8 mouse cellular contexts compared by ENCODE assay signal in the genomic region with DNA sequence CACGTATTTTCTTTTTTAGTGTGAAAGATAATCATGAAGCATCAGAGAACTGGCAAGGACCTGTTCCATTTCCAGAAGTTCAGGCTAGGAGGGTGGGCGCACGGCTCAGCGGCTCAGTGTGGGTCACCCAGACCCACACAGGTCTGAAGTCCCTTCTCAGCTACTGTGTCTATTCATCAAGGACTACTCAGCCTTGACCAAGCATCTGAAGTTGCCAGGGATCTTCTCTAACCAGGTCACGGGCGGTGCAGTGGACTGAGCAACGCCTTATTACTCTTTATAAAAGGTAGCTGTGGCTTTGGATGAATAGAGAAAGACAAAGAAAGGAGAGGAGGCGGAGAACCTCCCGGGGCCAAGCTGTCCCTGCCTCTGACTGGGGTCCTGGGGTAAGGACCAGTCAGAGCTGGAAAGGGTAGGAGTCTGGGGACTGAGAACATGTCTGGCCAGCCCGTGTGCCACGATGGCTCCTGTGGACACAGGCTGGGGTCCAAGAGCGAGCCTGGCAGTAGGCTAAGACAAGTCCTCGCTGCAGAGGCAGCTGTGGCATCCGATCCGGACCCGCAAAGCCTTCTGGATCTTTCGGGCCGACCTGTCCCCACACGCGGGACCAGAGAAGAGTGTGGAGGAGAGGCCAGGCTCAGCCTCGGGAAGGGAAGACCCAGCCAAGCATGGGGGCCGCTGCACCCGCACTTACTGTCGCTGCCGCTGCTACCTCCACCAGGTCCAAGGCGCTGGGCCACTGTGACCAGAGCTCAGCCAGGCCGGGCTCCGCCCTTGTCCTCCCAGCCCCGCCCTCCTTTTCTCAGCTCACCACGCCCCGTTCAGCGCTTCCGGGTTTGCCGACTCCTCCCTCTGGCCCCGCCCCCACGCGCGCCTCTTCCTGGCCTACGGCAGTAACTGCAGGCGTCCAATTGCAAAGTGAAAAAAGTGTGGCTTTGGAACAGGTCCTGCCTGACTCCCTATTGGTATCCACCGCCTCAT. TPM values are rescaled to one million over a fixed set of nuclear protein-coding genes. Genes with fewer than 3 reads are reported as not detected.
DNase-seq lines count a peak whose midpoint lies in the region; ATAC-seq lines count a peak whose summit lies in the region.

Slc29a3 (minus strand) TSS at position 755 of the 981 bp plus-strand sequence.

- WGBS in lung, embryonic 16.5 days: 9% methylated on average over 39 of the region's 41 CpGs

- peak within 1 kb of the TSS; percentile 73 for H3K4me3 ChIP-seq in lung, embryonic 16.5 days (ENCODE audit: low read length)

- peak; percentile 96 to 97 for ATAC-seq in hematopoietic stem cell, adult 5-6 weeks (replicated peaks in 1 of 2; ENCODE audit: insufficient read depth in 1 of 2, low FRiP score in 2 of 2, low TSS enrichment in 1 of 2, low read depth in 1 of 2, poor library complexity in 2 of 2, severe bottlenecking in 2 of 2)
- peak; percentile 98 for ATAC-seq in lung, embryonic 16.5 days (ENCODE audit: low read depth)

- DNase-seq in MEL-GATA-1-ER (ENCODE audit: extremely low read depth, low read depth): peak; percentile 65
- DNase-seq in cerebellum, adult 8-10 months: peak; percentile 89
- peak; percentile 94 for DNase-seq in forelimb bud, embryonic 11.5 days (ENCODE audit: low read depth, low spot score)
- DNase-seq in layer of hippocampus, adult 9-10 months (ENCODE audit: low spot score): peak; percentile 85
- DNase-seq in ovary, postnatal 10 days (ENCODE audit: low spot score): peak; percentile 91
- DNase-seq in thymus, postnatal 10 days (ENCODE audit: low spot score in 2 of 2): peak; percentile 92 to 99

- H3K4me1 ChIP-seq in lung, embryonic 16.5 days (replicated peaks; ENCODE audit: control insufficient read depth, insufficient read depth, low read length): peaks cover 6% of the 10 kb centered on the region

- peak within 1 kb of the TSS; percentile 86 for H3K9ac ChIP-seq in lung, embryonic 16.5 days (ENCODE audit: low read length)

- H3K27me3 ChIP-seq in lung, embryonic 16.5 days (ENCODE audit: control insufficient read depth, insufficient read depth, low read depth, low read length): no peaks in the 10 kb centered on the region

- no peaks in the 10 kb centered on the region for H3K9me3 ChIP-seq in lung, embryonic 16.5 days (ENCODE audit: control insufficient read depth, low read length)

- H3K36me3 ChIP-seq in lung, embryonic 16.5 days (ENCODE audit: control insufficient read depth, insufficient read depth, low read length): peaks cover 3% of the 10 kb centered on the region; the same call in 1 of the 2 replicates

- peak within 1 kb of the TSS; percentile 88 for H3K4me2 ChIP-seq in lung, embryonic 16.5 days (ENCODE audit: low read depth, low read length)

- H3K27ac ChIP-seq in lung, embryonic 16.5 days (ENCODE audit: low read length): peak within 1 kb of the TSS; percentile 75

RNA-seq across cellular contexts. Expression of gene Slc29a3, which starts in this region (rescaled TPM):
- 17.5 and 18.4 TPM in 2 replicates for total RNA-seq in hematopoietic stem cell, adult 5-6 weeks (2017)
- polyA plus RNA-seq in lung, embryonic 16.5 days (2015; fragmentation: Nextera tagmentation; extraction: Ambion mirVana): 8.9 and 10.2 TPM in 2 replicates

Comparison
In these comparisons a context has a peak if more than half of its experiments do, and no peak if none do; other contexts are left out.
1. Peak in every context shown above with its lines: DNase-seq, ATAC-seq, H3K4me3 ChIP-seq and H3K27ac ChIP-seq.